Comparison of ENCODE assay signal across 8 mouse cellular contexts in genomic region chr15:78449131-78449530, GRCm38 (mm10). TPM values are rescaled to one million over a fixed set of nuclear protein-coding genes. Genes with fewer than 3 reads are reported as not detected.
DNase-seq lines count a peak whose midpoint lies in the region; ATAC-seq and TF ChIP-seq lines count a peak whose summit lies in the region.
"Had no signal": no experiment of that assay in that cellular context is flagged by ENCODE, and none has a peak within 500 bp of the region (broad histone marks: within the 10 kb centered on the region; RNA-seq: fewer than 3 reads in every experiment).

No protein-coding gene starts in this region.

- H3K27ac ChIP-seq in liver, adult 2 months (replicated peaks; ENCODE audit: insufficient read depth, low read depth, low read length): peak overlapping the region; percentile 62
- peak overlapping the region; percentile 47 for H3K27ac ChIP-seq in brown adipose tissue, adult 24 weeks (replicated peaks; ENCODE audit: low read depth, low read length)
- H3K27ac ChIP-seq in intestine, postnatal 0 days (ENCODE audit: low read depth, low read length): 0 out of 2 replicates have a peak overlapping the region, but pooled peaks have one; percentile 41

- no peak overlapping the region for H3K4me2 ChIP-seq in intestine, postnatal 0 days (replicated peaks; ENCODE audit: low read depth)

- peaks cover 5% of the 10 kb centered on the region; the same call in 1 of the 2 replicates for H3K36me3 ChIP-seq in liver, adult 2 months (ENCODE audit: control insufficient read depth, insufficient read depth, low read length)
- no peaks in the 10 kb centered on the region; the same call in 1 of the 2 replicates for H3K36me3 ChIP-seq in intestine, postnatal 0 days (ENCODE audit: control insufficient read depth, insufficient read depth)

- no peak for ATAC-seq in intestine, postnatal 0 days

- H3K79me2 ChIP-seq in liver, adult 2 months (ENCODE audit: control insufficient read depth, insufficient read depth, low read length): no peaks in the 10 kb centered on the region

- peak overlapping the region; percentile 41 for H3K9ac ChIP-seq in liver, adult 2 months (ENCODE audit: low read depth, low read length)
- no peak overlapping the region for H3K9ac ChIP-seq in intestine, postnatal 0 days (ENCODE audit: low read depth, low read length)

- no peaks in the 10 kb centered on the region for H3K27me3 ChIP-seq in liver, adult 2 months (ENCODE audit: control insufficient read depth, insufficient read depth, low read length)
- H3K27me3 ChIP-seq in intestine, postnatal 0 days (replicated peaks; ENCODE audit: control insufficient read depth, insufficient read depth, low read length): no peaks in the 10 kb centered on the region

- WGBS in liver, adult 2 months: 32% methylated on average over 6 of the region's 6 CpGs
- WGBS in intestine, postnatal 0 days: 62% methylated on average over 6 of the region's 6 CpGs

- H3K4me1 ChIP-seq in liver, adult 2 months (ENCODE audit: control insufficient read depth, insufficient read depth, low read length): peaks cover 26% of the 10 kb centered on the region
- H3K4me1 ChIP-seq in brown adipose tissue, adult 24 weeks (ENCODE audit: control insufficient read depth, insufficient read depth, insufficient read length, low read length): peaks cover 15% of the 10 kb centered on the region
- 0 out of 2 replicates have a peak, but pooled peaks cover 3% of the 10 kb centered on the region for H3K4me1 ChIP-seq in intestine, postnatal 0 days (replicated peaks; ENCODE audit: control insufficient read depth, insufficient read depth, low read length)

- DNase-seq in liver, adult 2 months (ENCODE audit: extremely low read depth, low read depth, low spot score): no peak
- DNase-seq in liver: no peak
- DNase-seq in naive thymus-derived CD4-positive, alpha-beta T cell, adult 2 months (ENCODE audit: low read depth): peak; percentile 47
- DNase-seq in frontal cortex, postnatal 36 days (ENCODE audit: low spot score in 2 of 2): no peak
- DNase-seq in left cerebral cortex, adult 18-20 months (ENCODE audit: low spot score in 2 of 2): no peak

- no peak overlapping the region for H3K4me3 ChIP-seq in liver, adult 2 months (ENCODE audit: insufficient read depth, low read depth, low read length)
- H3K4me3 ChIP-seq in brown adipose tissue, adult 24 weeks (ENCODE audit: insufficient read depth, low read depth, low read length): no peak overlapping the region
- no peak overlapping the region for H3K4me3 ChIP-seq in intestine, postnatal 0 days (ENCODE audit: low read depth, low read length)

- TF ChIP-seq POLR2A in liver, adult 2 months (IDR thresholded peaks at IDR 0.05; ENCODE audit: extremely low read depth, insufficient read depth, low read length): no peak

- TF ChIP-seq CTCF in liver, adult 2 months (IDR thresholded peaks at IDR 0.05; ENCODE audit: low read depth, low read length): no peak
- TF ChIP-seq CTCF in intestine, postnatal 0 days (IDR thresholded peaks at IDR 0.05; ENCODE audit: low read depth): no peak

- no peaks in the 10 kb centered on the region for H3K9me3 ChIP-seq in intestine, postnatal 0 days (ENCODE audit: control insufficient read depth)

RNA-seq across cellular contexts. Expression of gene Tmprss6, which starts 19.3 kb away (rescaled TPM):
- 188 and 242 TPM in 2 replicates for total RNA-seq in liver, adult 2 months (2014; rRNA removed)
- polyA plus RNA-seq in liver, adult 2 months (2012; rRNA removed): 514 and 542 TPM in 2 replicates
- 0.71 and 2.0 TPM in 2 replicates for polyA plus RNA-seq in brown adipose tissue, adult 24 weeks (2012; ENCODE audit: insufficient read depth, insufficient read length, missing spikeins)
- 0.63 and 0.84 TPM in 2 replicates for polyA plus RNA-seq in intestine, postnatal 0 days (2015; fragmentation: Nextera tagmentation; extraction: Ambion mirVana)
- 1 to 10 TPM in 1 of 2 experiments, under 1 TPM in 1; 0.23 to 1.4 TPM for total RNA-seq in left cerebral cortex, adult 18-20 months (2021)
- total RNA-seq: hematopoietic stem cell, adult 5-6 weeks had no signal

RNA-seq across cellular contexts. Expression of gene Kctd17, which starts 20.8 kb away (rescaled TPM):
- 1.2 and 2.6 TPM in 2 replicates for total RNA-seq in liver, adult 2 months (2014; rRNA removed)
- 8.6 and 10.4 TPM in 2 replicates for polyA plus RNA-seq in liver, adult 2 months (2012; rRNA removed)
- 37.9 and 42.7 TPM in 2 replicates for polyA plus RNA-seq in brown adipose tissue, adult 24 weeks (2012; ENCODE audit: insufficient read depth, insufficient read length, missing spikeins)
- polyA plus RNA-seq in intestine, postnatal 0 days (2015; fragmentation: Nextera tagmentation; extraction: Ambion mirVana): 18.6 and 20.1 TPM in 2 replicates
- total RNA-seq in left cerebral cortex, adult 18-20 months (2021): 100 to 1,000 TPM; 313 to 338 TPM

RNA-seq across cellular contexts. Expression of gene Mpst, which starts 42.9 kb away (rescaled TPM):
- 86.0 and 106 TPM in 2 replicates for total RNA-seq in liver, adult 2 months (2014; rRNA removed)
- 377 and 408 TPM in 2 replicates for polyA plus RNA-seq in liver, adult 2 months (2012; rRNA removed)
- polyA plus RNA-seq in brown adipose tissue, adult 24 weeks (2012; ENCODE audit: insufficient read depth, insufficient read length, missing spikeins): 22.1 and 26.4 TPM in 2 replicates
- 2.8 and 3.2 TPM in 2 replicates for polyA plus RNA-seq in intestine, postnatal 0 days (2015; fragmentation: Nextera tagmentation; extraction: Ambion mirVana)
- total RNA-seq in left cerebral cortex, adult 18-20 months (2021): 10 to 100 TPM; 28.4 to 33.0 TPM

RNA-seq across cellular contexts. Expression of gene Tst, which starts 43.4 kb away (rescaled TPM):
- total RNA-seq in liver, adult 2 months (2014; rRNA removed): 303 and 343 TPM in 2 replicates
- polyA plus RNA-seq in liver, adult 2 months (2012; rRNA removed): 621 and 686 TPM in 2 replicates
- 37.0 and 39.4 TPM in 2 replicates for polyA plus RNA-seq in brown adipose tissue, adult 24 weeks (2012; ENCODE audit: insufficient read depth, insufficient read length, missing spikeins)
- polyA plus RNA-seq in intestine, postnatal 0 days (2015; fragmentation: Nextera tagmentation; extraction: Ambion mirVana): 36.7 and 48.3 TPM in 2 replicates
- total RNA-seq in left cerebral cortex, adult 18-20 months (2021): 10 to 100 TPM; 31.6 to 33.8 TPM

RNA-seq across cellular contexts. Expression of gene Il2rb, which starts 45.9 kb away (rescaled TPM):
- total RNA-seq in liver, adult 2 months (2014; rRNA removed): 0.83 and 1.1 TPM in 2 replicates
- polyA plus RNA-seq in liver, adult 2 months (2012; rRNA removed): 2.4 and 4.0 TPM in 2 replicates
- polyA plus RNA-seq in brown adipose tissue, adult 24 weeks (2012; ENCODE audit: insufficient read depth, insufficient read length, missing spikeins): 0.71 TPM in 1 of 2 replicates, not detected in the other
- polyA plus RNA-seq in intestine, postnatal 0 days (2015; fragmentation: Nextera tagmentation; extraction: Ambion mirVana): 0.58 and 0.63 TPM in 2 replicates
- under 1 TPM in 1 of 2 experiments, not detected in 1; 0.28 TPM for total RNA-seq in left cerebral cortex, adult 18-20 months (2021)

Comparison
In these comparisons a context has a peak if more than half of its experiments do, and no peak if none do; other contexts are left out.
1. RNA of gene Tmprss6, which starts 19.3 kb away (polyA plus RNA-seq): 514 to 542 TPM in liver, adult 2 months; 0.71 to 2.0 TPM in brown adipose tissue, adult 24 weeks and 0.63 to 0.84 TPM in intestine, postnatal 0 days; every median in the first group is over 100 times any median in the second.
2. RNA of gene Mpst, which starts 42.9 kb away (polyA plus RNA-seq): 377 to 408 TPM in liver, adult 2 months; 22.1 to 26.4 TPM in brown adipose tissue, adult 24 weeks and 2.8 to 3.2 TPM in intestine, postnatal 0 days; every median in the first group is over 10 times any median in the second.
3. Peak in every context shown above with its lines, with median percentiles within 50 percentile points of each other: H3K27ac ChIP-seq.